Mouse (Mus musculus) hindbrain, embryonic 12.5 days (tissue): ENCODE results near the gene Hba-a1. TPM values are rescaled to one million over a fixed set of nuclear protein-coding genes. Genes with fewer than 3 reads are reported as not detected.
"Not testable (repeated sequence)": the region's sequence is repeated elsewhere in the genome, so short reads cannot be mapped to it uniquely, and the experiment has no call there.

ENCODE experiments used
- ATAC-seq: fragments of 200-750 bp; cut with Nextera tagmentation; 2 replicates; pipeline ENCODE4 v1.8.0; 2017; ENCODE audit warnings: moderate TSS enrichment; ENCODE audit not compliant: low FRiP score
- H3K27ac ChIP-seq: fragments of 300-500 bp; sonication (generic); 2 replicates; pipeline ENCODE4 v1.5.1; 2016; ENCODE audit warnings: mild to moderate bottlenecking
- H3K27me3 ChIP-seq: fragments of 300-500 bp; sonication (generic); 2 replicates; pipeline ENCODE4 v1.6.1; 2016; ENCODE audit warnings: mild to moderate bottlenecking
- H3K36me3 ChIP-seq: fragments of 300-500 bp; sonication (generic); 2 replicates; pipeline ENCODE4 v1.6.1; 2016; ENCODE audit warnings: mild to moderate bottlenecking
- H3K4me1 ChIP-seq: fragments of 300-500 bp; sonication (generic); 2 replicates; pipeline ENCODE4 v1.6.1; 2016
- H3K4me2 ChIP-seq: fragments of 300-500 bp; sonication (generic); replicated peaks from 2 replicates; pipeline ENCODE4 v1.6.1; 2016; ENCODE audit warnings: mild to moderate bottlenecking
- H3K4me3 ChIP-seq: fragments of 300-500 bp; sonication (generic); 2 replicates; pipeline ENCODE4 v1.5.1; 2016; ENCODE audit warnings: mild to moderate bottlenecking
- H3K9ac ChIP-seq: fragments of 300-500 bp; sonication (generic); 2 replicates; pipeline ENCODE4 v1.6.1; 2016; ENCODE audit warnings: mild to moderate bottlenecking, moderate library complexity
- H3K9me3 ChIP-seq: fragments of 300-500 bp; sonication (generic); replicated peaks from 2 replicates; pipeline ENCODE4 v1.6.1; 2016; ENCODE audit warnings: mild to moderate bottlenecking
- WGBS: fragments of 180-500 bp; shearing (Covaris S2); methylation state at CpG from one replicate; pipeline ENCODE4 v1.1.7; 2016; 5-methylcytosine and 5-hydroxymethylcytosine counted together
- polyA plus RNA-seq: library from polyadenylated mRNA; unstranded; fragments of >200 nt; fragmentation: Nextera tagmentation; extraction: Ambion mirVana; gene quantifications from 2 replicates; pipeline ENCODE4 v1.2.1, GENCODE M21; 2016

Gene Hba-a1
- polyA plus RNA-seq, result 2,983 and 3,718 TPM in 2 replicates

DNA sequence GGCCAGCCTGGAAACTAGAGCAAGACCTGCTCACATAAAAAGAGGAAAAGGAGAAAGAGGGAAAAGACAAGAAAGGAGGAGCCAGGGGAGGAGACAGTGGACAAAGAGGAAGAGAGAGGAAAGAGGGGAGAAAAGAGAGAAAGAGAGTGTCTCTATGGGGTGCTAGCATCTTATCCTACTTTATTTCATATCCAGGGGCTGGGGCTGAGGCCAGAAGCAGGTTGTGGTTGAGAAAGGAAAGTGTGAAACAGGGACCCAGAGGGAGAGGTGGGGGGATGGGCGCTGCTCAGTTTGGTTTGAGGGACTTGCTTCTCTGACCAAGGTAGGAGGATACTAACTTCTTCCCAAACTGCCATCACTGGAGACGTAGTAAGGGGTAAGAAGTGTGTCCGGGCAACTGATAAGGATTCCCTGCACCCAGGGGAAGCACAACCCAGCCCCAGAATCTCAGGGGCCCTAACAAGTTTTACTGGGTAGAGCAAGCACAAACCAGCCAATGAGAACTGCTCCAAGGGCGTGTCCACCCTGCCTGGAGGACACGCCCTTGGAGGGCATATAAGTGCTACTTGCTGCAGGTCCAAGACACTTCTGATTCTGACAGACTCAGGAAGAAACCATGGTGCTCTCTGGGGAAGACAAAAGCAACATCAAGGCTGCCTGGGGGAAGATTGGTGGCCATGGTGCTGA lies at the start of gene Hba-a1:
Gene Hba-a1, plus strand, starts transcription at position 421 of the 687 bp plus-strand sequence.
- not testable (repeated sequence) for H3K9ac ChIP-seq, H3K4me3 ChIP-seq, H3K4me2 ChIP-seq, H3K9me3 ChIP-seq, H3K4me1 ChIP-seq, ATAC-seq, H3K36me3 ChIP-seq, H3K27ac ChIP-seq
- 70% methylated on average over 1 of the region's 5 CpGs for WGBS
- H3K27me3 ChIP-seq, result peaks cover 13% of the 10 kb centered on the region; the same call in 1 of the 2 replicates

DNA sequence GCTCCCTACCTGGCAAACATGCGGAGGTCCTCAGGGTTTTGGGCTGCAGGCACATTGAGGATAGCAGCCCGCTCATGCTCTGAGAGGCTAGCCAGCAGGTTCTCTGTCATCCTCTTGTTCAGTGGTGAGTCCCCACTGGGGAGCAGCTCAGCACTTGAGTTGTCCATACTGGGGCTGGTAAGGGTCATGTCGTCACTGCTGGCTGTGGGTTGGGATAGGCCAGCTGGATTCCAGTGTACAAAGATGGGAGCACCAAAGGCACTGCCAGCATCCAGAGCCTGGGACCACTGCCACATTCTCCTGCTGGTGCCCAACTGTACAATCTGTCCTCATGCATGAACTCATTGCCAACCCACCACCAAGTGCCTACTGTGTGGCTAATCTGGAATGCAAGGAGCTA lies 49.4 kb upstream of the Hba-a1 start:
- ATAC-seq, result no peak
- 89% methylated on average over 3 of the region's 3 CpGs for WGBS
- Histone ChIP-seq H3K36me3 (peaks cover 59% of the 10 kb centered on the region), H3K4me3 (no peak overlapping the region), H3K9ac (no peak overlapping the region), H3K27me3 (no peaks in the 10 kb centered on the region), H3K4me2 (no peak overlapping the region), H3K4me1 (peaks cover 8% of the 10 kb centered on the region), H3K9me3 (no peaks in the 10 kb centered on the region), H3K27ac (no peak overlapping the region)

DNA sequence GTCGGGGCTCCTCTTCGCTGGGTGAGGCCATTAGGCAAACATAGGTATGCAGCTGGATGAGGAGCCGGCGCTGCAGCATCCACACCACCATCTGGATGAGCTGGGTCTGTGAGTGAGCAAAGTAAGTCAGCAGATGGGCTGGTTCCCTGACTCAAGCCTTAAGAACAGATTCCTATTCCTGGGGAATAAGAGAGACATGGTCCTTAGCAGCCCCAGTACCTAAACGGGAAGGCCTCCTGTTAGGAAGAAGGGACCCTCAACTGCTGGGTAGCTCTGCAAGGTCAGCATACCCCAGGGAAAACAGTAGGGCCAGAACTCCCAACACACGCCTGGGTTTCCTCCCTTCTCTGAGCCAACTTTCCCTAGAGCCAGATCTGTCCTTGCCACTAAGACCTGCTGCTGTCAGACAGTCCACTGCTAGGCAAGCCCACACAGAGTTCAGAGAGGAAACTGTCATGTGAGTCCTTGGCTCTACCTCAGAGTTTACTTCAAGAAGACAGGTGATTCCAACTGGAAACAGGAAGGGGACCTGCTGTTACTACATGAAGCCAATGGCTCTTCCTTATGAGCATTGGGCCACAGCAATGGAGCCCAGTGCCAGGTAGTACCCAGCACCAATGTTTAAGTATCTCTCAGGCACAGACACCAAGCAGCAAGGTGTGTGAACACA lies 48.4 kb upstream of the Hba-a1 start:
- Histone ChIP-seq H3K27ac (no peak overlapping the region), H3K4me2 (no peak overlapping the region), H3K9me3 (no peaks in the 10 kb centered on the region), H3K36me3 (peaks cover 56% of the 10 kb centered on the region), H3K9ac (no peak overlapping the region), H3K4me3 (no peak overlapping the region), H3K27me3 (no peaks in the 10 kb centered on the region), H3K4me1 (peaks cover 8% of the 10 kb centered on the region)
- WGBS, result 96% methylated on average over 6 of the region's 6 CpGs
- no peak for ATAC-seq

DNA sequence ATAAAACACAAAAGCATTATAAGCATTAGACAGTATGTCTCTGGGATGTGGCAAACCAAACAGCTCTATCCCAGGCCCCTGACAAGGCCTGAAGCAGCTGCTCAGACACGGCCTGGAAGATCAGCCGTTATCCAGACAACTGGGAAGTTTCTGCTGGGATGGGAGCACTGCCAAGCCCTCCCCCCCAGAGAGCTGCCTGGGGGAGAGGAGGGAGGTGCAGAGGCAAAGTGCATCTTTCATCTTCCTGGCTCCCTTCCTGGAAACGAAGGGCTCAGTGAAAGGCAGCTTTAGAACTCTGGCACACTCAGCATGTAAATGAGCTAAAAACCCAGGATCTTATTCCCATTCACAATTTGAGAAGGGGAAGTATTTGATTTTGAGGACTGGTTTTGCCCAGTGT lies 47.7 kb upstream of the Hba-a1 start:
- H3K4me2 ChIP-seq, result no peak overlapping the region
- H3K4me1 ChIP-seq, result peaks cover 8% of the 10 kb centered on the region
- no peaks in the 10 kb centered on the region for H3K27me3 ChIP-seq
- no peak for ATAC-seq
- H3K27ac ChIP-seq, result no peak overlapping the region
- 60% methylated on average over 3 of the region's 3 CpGs for WGBS
- H3K9me3 ChIP-seq, result no peaks in the 10 kb centered on the region
- no peak overlapping the region for H3K4me3 ChIP-seq
- H3K36me3 ChIP-seq, result peaks cover 56% of the 10 kb centered on the region
- no peak overlapping the region for H3K9ac ChIP-seq

DNA sequence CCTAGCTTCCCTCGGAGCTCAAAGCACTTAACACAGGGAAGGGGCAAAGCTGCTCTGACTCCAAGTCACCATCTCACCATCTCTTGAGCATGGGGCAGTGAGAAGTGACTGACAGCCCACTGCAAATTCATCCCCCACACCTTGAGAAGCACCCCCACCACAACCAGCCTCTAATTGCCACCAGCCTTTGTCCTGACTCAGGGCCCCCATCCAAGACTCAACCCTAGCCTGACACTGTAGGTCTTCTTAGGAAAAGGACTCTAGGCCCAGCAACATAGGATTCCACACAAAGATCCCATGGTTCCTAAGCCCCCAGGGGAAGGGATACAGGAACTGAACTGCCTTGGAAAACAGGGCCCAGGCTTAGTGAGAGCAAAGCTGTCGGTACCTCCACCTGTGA lies 47.2 kb upstream of the Hba-a1 start:
- WGBS, result 80% methylated on average over 2 of the region's 2 CpGs
- Histone ChIP-seq H3K4me3 (no peak overlapping the region), H3K4me1 (peaks cover 8% of the 10 kb centered on the region), H3K27ac (no peak overlapping the region), H3K4me2 (no peak overlapping the region), H3K9me3 (no peaks in the 10 kb centered on the region), H3K27me3 (no peaks in the 10 kb centered on the region), H3K36me3 (peaks cover 56% of the 10 kb centered on the region), H3K9ac (no peak overlapping the region)
- ATAC-seq, result no peak

DNA sequence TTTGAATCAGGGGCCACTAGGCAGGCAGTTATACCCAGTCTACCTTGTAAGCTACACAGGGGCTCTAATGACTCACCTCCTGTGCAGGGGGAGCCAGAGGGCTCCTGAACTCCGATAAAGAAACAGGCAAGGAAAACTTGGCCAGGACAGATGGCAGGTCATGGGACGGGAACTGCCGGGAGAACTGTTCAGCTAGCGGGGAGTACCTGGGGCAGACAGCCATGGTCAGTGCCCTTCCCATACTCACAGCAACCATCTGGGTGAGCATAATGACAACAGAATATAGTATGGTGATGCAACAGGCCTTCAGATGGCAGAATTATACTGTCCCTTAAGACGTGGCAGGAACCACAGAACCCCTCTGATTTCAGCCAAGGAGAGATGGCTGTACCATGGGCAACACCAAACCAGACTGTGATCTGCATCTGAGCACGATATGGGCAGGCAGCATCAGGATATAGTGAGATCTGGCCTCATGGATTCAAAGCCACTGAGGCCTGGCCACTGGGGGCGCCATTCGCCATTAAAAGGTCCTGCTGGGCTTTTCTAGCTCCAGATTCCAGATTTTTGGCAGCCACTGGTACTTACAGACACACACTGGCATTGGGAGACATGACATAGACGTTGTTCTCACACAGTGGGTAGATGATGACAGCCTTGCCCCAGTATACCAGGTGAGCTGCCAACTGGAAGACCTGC lies 46.5 kb upstream of the Hba-a1 start:
- WGBS, result 62% methylated on average over 9 of the region's 9 CpGs
- H3K27me3 ChIP-seq, result no peaks in the 10 kb centered on the region
- no peak overlapping the region for H3K4me2 ChIP-seq
- no peak overlapping the region for H3K9ac ChIP-seq
- no peak overlapping the region for H3K27ac ChIP-seq
- no peak overlapping the region for H3K4me3 ChIP-seq
- H3K36me3 ChIP-seq, result peaks cover 49% of the 10 kb centered on the region
- no peak for ATAC-seq
- peaks cover 8% of the 10 kb centered on the region for H3K4me1 ChIP-seq
- H3K9me3 ChIP-seq, result no peaks in the 10 kb centered on the region

DNA sequence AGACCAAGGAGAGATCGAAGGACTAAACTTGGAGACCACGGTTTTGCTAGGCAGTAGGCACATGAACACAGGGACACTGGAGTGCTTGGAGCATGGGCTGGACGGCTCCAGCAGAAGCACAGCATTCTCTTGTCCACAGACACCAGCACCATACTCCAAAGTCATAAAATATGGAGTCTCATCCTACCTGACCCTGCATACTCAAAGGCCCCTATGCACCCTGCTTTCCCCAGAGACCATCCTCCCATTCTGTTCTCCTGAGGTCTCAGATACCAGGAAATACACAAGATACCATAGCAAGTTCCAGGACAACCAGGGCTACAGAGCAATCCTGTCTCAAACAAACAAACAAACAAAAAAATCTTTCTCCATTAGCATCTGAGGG lies 45.9 kb upstream of the Hba-a1 start:
- ATAC-seq, result no peak
- Histone ChIP-seq H3K27ac (no peak overlapping the region), H3K4me3 (no peak overlapping the region), H3K4me2 (no peak overlapping the region), H3K27me3 (no peaks in the 10 kb centered on the region), H3K4me1 (peaks cover 8% of the 10 kb centered on the region), H3K9me3 (no peaks in the 10 kb centered on the region), H3K36me3 (peaks cover 44% of the 10 kb centered on the region), H3K9ac (no peak overlapping the region)
- WGBS, result 97% methylated on average over 3 of the region's 3 CpGs

DNA sequence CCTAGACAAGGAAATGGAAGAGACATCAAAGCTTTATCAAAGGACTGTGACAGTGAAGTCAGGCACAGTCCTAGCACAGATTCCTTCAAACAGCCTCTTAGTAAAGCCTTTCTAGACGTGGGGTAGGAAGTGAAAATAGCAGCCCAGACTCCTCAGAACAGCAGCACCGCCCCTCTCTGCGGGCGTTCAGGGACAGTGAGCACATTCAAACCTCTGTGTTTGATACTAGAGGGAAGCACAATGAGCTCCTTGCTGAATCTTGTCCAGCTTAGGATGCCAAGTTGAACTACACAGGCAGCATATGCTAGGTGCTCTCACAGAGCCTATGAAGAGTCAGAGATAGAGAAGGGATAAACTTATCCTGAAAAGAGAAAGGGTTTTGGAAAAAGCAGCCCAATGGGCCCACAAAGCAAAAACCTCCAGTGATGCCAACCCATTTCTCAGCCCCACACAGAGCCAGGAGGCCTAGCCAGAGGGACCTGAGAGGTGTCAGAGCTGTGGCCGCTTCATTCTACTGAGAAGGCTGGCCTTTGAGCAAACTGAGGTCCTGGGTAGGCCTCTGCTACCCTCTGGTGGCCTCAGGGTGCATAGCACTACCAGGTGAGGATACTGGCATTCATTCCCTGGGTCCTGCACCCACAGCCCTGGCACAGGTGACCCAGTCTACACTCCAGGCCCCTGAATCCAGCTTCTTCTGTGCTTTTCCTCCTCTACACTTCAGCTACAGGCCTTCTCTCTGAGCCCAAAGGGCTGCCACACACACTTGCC lies 45.0 kb upstream of the Hba-a1 start:
- H3K36me3 ChIP-seq, result peaks cover 37% of the 10 kb centered on the region
- 56% methylated on average over 5 of the region's 5 CpGs for WGBS
- peaks cover 8% of the 10 kb centered on the region for H3K4me1 ChIP-seq
- peak; percentile 36; the same call in 1 of the 2 replicates for ATAC-seq
- no peak overlapping the region for H3K4me2 ChIP-seq
- H3K9me3 ChIP-seq, result no peaks in the 10 kb centered on the region
- H3K4me3 ChIP-seq, result no peak overlapping the region
- H3K9ac ChIP-seq, result no peak overlapping the region
- no peak overlapping the region for H3K27ac ChIP-seq
- no peaks in the 10 kb centered on the region for H3K27me3 ChIP-seq

DNA sequence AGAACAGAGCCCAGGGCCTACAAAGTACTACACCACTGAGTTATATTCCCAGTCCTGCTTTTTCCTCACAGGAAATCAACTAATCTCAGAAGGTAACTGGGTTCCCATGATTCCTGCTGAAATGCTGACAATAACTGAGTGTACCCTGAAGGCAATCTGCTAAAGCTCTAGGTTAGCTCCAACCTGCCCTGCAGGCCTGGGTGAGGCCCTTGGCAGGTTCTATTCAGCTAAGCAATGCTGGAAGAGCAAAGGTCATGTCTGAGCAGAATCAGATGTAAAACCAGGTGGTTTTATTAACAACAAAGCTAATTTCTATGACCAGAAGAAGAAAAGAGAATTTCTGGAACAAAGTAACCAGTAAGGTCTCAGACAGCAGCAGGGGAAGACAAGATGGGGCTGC lies 41.9 kb upstream of the Hba-a1 start:
- peaks cover 3% of the 10 kb centered on the region for H3K4me1 ChIP-seq
- no peak overlapping the region for H3K4me2 ChIP-seq
- peaks cover 33% of the 10 kb centered on the region for H3K36me3 ChIP-seq
- H3K4me3 ChIP-seq, result no peak overlapping the region
- H3K9me3 ChIP-seq, result no peaks in the 10 kb centered on the region
- H3K9ac ChIP-seq, result no peak overlapping the region
- H3K27ac ChIP-seq, result no peak overlapping the region
- ATAC-seq, result no peak
- H3K27me3 ChIP-seq, result no peaks in the 10 kb centered on the region

DNA sequence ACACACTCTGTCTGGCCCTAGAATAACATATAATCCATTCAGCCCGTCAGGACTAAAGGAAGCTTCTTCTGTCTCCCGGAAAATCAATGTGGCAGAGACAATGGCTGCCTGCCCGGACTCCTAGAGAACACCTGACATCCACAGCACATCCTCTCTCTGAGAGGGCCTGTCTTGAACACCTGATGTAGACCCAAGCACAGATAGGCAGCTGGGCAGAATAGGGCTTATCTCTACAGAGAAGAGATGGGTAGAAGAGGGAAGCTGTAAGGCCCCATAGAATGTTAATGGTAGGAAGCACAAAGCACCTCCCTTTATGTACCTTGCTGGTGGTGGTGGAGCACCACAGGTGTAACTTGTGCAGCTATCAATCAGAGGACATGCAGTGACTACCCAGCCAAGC lies 41.1 kb upstream of the Hba-a1 start:
- no peak for ATAC-seq
- H3K36me3 ChIP-seq, result peaks cover 42% of the 10 kb centered on the region

DNA sequence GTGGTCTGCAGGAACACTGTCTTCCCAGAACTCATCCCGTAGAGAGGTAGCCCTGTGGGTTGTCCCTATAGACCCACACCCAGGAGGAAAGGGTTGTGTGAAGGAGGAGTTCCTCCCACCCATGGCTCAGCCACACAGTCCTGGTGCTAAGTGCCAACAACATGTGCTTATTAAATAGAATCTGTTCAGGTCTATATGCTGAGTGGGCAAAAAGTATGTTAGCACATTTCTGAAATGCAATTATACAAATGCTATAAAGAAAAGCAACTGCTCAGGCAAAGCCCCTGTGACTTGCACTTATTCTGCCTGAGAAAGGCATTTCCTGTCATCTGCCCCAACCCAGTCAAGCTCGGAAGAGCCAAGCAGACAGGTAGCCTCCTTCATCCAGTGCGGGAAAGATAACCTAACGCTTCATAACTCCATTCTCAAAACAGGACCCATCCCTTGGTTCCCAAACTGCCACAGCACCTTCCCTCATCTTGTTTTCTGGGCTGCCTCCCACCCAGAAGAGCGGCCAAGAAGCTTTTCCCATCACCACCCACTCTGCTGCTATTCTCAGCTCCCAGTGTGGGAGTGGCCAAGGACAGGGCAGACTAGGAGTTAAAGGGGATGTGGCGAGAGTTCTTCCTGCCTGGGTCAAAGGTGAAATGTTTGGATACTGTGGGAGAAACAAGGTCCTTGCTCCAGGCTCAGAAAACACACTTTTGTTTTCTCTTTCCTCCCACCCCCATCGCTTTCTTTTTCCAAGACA lies 39.9 kb upstream of the Hba-a1 start:
- no peak for ATAC-seq
- Histone ChIP-seq H3K36me3 (peaks cover 50% of the 10 kb centered on the region), H3K9me3 (no peaks in the 10 kb centered on the region), H3K27ac (no peak overlapping the region), H3K4me2 (no peak overlapping the region), H3K4me1 (no peaks in the 10 kb centered on the region), H3K27me3 (no peaks in the 10 kb centered on the region), H3K9ac (no peak overlapping the region), H3K4me3 (no peak overlapping the region)
- 70% methylated on average over 7 of the region's 7 CpGs for WGBS

More for the DNA sequence above, 41.1 kb upstream of the Hba-a1 start:
- Histone ChIP-seq H3K27ac (no peak overlapping the region), H3K27me3 (no peaks in the 10 kb centered on the region), H3K9ac (no peak overlapping the region), H3K4me1 (no peaks in the 10 kb centered on the region), H3K4me2 (no peak overlapping the region), H3K4me3 (no peak overlapping the region), H3K9me3 (no peaks in the 10 kb centered on the region)
- WGBS, result 93% methylated on average over 3 of the region's 3 CpGs
